Mouse (Mus musculus) layer of hippocampus, adult 11-12 months (tissue): ENCODE measurements at regions not wholly inside any gene's neighbourhood (a gene's known extent, or its start where the extent isn't known, plus 50 kb on each side); places are given as distances from the start of the nearest gene placed in this dataset.
A peak's percentile ranks its signal among the peaks of the same experiment; 100 is the strongest.

Experiments
- DNase-seq: peaks from one replicate; pipeline ENCODE4 v3.0.0; 2022; ENCODE audit warnings: low spot score

- no peak for DNase-seq
Observed at GRCm38 (mm10) chr19:14191820-14192219, 278.5 kb downstream of the Olfr1505 start.

DNA sequence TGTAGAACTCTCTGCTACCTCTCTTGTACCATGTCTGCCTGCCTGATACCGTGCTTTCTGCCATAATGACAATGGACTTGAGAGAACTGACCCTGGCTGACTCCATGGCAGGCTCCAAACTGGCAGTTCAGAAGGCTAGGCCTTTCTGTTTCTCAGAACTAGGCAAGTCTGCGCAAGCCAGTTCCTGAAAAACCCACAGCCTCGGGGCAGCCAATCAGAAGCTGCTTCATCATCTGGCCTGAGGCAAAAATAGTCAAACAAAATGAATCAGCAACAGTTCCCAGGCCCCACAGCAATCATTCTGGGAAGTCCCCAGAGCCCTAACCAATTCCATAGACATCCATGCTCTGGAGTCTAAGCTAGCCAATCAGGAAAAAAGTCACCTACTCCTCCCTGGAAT is 284.5 kb downstream of the Olfr1505 start:
- DNase-seq, result no peak

- DNase-seq, result no peak
Observed at GRCm38 (mm10) chr19:14220507-14220909, 307.2 kb downstream of the Olfr1505 start.

DNA sequence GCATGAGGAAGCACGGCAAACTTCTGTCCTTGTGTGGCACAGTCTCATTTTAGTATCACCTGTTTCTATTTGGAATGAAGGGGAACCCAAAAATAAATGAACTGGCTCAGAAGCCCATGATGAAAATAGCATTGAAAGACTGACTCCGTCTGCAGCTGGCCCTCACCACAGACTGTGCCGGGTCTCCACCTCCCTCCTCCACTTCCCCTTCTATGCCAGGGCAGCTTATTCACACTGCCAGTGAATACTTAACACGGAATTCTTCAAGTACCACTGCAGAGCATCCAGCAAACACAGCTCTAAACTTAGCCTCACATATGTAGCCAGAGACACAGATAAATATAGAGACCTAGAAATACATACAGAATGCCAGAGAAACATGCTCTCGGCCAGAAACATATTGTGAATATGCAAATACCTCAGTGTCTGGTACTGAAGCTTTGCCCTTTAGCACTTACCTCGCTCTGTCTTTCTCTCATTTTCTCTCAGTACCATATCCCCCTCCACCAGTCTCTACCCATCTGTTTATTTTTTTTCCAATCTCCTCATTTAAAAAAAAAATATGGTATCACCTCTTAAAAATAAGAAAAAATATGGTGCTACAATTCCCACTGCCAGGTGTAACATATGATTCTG is 311.8 kb downstream of the Olfr1505 start:
- DNase-seq, result peak; percentile 24

DNA sequence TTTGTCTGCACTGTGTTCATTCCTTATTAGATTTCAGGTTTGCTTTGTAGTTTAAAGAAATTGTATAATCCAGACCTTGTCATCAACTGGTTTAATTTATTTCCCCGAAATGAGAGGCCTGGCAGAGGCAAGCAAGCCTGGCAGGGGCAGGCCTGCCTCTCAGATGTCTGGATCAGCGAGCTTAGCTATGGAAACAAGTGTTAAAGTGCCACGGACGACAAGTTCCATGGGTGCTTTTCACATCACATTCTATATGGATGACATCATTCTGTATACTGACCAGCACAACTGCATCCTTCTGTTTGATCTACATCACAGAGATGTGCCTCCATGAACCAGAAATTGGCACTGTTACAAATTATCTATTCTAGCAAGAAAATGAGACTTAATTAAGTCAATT is 312.5 kb downstream of the Olfr1505 start:
- no peak for DNase-seq

GRCm38 (mm10) chr19:14226521-14226920 is 313.2 kb downstream of the Olfr1505 start:
- DNase-seq, result no peak

GRCm38 (mm10) chr19:14243565-14243964 is 330.2 kb downstream of the Olfr1505 start:
- no peak for DNase-seq

DNA sequence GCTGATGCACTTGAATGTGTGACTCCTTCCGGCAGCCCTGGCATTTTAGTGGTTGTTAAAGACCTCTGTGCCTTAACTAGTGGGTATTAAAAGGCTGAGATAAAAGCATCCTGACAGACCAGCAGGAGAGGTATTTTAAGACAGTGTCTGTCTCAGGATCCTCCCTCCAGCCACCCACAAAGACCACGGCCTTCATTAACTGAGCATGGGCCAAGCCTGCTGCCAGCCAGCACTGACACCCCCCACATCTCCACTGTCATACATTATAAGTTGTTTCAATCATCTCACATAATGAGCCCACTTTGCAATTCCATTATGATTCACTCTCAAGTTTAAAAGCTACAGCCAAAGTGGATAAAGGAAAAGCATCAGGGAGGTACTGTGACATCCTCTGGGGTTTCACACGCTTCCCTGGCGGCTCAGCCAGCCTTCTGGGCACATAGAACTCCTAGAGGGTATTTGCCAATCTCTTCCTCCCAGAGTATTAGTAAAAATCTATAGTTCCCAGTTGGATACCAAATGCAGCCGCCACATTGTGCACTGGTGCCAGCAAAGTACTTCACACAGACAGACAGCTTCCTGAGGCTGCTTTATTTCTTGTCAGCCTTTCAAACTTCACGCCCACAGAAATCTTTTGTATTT is 333.8 kb downstream of the Olfr1505 start:
- DNase-seq, result no peak

GRCm38 (mm10) chr19:14247979-14248378 is 334.6 kb downstream of the Olfr1505 start:
- no peak for DNase-seq

- DNase-seq, result no peak
Observed at GRCm38 (mm10) chr19:14258621-14259051, 339.2 kb downstream of the Tle4 start.

DNA sequence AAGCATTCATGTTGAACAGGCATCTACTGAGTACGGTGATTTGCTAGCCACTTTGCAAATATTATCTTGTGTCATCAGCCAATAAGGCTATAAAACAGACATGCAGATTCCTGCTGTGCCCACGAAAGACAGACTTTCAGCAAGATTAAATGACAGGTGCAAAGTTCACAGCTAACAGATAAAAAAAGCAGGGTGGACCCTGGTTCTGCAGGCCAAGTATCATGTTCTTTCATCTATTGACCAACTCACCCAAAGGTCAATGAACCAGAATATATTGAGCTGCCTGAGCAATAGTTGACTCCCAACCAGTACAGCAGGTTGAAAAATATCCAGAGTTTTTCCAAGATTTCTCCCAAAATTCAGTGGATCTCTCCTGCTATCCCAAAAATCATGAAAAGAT is 338.6 kb downstream of the Tle4 start:
- no peak for DNase-seq

GRCm38 (mm10) chr19:14289331-14289737 is 308.5 kb downstream of the Tle4 start:
- peak; percentile 12 for DNase-seq

DNA sequence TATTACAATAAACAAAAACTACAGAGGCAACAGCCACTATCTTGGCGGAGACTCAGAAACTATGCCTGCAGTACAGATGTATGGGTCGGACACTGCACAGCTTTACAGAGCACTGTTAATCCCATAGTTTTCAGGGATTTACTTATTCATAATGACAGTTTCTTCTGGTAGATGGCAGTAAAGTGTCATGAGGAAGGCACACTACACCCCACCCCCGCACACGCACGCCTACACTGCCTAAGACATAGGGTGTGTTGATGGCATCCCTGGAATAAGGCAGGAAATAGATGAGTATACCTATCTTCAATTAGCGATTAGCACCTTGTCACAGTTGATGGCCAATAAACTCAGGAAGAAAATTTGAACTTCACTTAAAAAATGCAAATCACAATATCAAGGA is 306.9 kb downstream of the Tle4 start:
- peak; percentile 9 for DNase-seq

DNA sequence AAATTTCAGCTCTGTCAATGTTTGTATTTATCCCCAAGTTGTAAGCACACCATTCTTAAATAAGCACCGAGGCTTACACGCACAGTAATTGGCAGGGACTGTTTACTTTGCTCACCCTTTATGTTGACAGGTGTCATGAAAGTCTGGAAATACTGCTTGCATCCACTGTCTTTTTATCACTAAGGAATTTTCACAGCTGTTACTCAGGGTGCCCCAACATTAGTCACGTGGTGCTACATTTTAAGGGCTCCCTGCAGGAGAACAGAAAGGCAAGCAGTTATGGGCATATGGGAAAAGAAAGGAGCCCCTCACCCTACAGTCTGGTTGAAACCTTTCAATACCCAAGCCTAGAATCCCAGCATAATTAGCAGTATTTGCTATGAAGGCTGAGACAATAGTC is 304.7 kb downstream of the Tle4 start:
- DNase-seq, result no peak

DNA sequence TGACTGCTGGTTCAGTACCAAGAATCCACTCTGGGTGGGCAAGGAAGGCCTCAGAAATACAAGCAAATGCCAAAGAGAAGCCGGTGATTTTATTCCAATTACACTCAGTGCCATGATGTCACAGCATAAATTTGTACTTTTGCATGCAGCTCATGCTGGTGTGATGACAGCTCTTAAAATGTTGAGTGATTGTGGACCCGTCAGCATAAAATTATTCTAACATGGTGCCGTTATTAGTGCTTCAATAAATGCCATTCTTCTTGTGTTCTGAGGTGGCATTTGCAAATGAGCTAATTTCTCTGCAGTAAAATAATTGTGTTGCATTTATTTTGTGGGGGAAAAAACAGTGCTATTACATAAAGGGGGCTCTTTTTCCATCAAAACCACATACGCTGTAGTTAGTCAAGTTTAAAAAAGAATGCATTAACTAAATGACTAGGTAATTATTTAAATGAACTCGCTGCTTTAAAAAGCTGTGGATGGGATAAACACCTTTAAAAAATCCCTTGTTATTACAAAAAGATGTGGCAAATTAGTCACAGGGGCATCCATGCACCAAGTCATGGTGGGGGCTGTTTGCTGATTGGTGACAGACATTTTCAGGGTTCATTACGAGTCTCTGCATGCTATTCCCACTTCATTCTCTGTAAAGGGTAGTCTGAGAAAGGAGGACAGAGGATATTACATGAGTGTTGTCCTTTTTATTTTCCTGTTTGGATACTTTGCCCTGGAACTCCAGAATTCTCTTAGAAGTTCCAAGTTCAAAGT is 296.5 kb downstream of the Tle4 start:
- DNase-seq, result no peak

DNA sequence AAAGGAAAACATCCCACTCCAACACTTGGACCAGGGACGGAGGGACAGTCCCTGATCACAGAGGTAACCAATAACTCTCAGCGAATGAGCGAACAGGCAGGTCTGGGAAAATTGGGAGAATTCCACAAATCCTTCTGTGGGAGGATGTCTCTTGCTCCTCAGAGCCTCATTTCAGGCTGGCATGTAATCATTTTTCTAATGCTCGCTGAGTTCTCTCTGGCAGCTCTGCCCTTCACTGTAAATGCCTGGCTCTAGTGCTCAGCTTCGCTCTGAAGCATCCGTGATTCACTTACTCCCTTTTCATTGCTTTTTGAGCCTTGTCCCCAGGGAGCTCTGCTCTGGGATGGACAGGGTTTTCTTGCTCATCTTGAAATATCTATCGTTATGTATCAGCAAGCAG is 283.6 kb downstream of the Tle4 start:
- no peak for DNase-seq

- DNase-seq, result no peak
Observed at GRCm38 (mm10) chr19:14319677-14320191, 278.1 kb downstream of the Tle4 start.

DNA sequence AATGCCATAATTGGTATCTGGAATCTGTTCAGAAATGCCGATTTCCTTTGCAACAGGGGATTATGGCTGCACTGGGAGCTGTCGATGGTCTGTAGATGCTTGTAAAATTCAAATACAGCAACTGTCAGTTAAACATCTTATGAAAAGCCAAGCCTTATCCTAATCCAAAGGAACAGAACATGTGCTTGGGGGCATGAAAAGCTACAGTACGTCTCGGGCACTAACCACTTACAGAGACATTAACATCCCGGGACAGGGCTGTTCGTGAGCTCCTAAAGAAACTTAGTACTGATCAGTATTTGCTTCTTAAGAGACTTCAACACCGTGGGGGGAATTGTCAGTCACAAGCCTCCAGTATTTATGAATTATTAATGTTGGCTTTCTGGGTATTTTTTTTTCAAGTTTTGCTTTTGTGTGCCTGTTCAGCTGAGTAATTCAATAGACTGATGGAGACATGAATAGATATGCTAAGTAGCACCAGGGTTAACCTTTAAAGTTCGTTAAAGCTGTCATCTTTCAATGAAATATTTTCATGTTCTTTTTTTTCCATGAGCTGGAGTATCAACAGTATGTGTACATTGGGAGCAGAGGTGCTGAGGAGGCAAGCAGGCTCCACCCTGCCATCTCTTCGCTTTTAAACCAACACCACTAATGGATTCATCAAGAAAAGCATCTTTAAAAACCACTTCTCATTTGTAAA is 272.3 kb downstream of the Tle4 start:
- no peak for DNase-seq

- DNase-seq, result no peak
Observed at GRCm38 (mm10) chr19:14333041-14334012, 264.5 kb downstream of the Tle4 start.

DNA sequence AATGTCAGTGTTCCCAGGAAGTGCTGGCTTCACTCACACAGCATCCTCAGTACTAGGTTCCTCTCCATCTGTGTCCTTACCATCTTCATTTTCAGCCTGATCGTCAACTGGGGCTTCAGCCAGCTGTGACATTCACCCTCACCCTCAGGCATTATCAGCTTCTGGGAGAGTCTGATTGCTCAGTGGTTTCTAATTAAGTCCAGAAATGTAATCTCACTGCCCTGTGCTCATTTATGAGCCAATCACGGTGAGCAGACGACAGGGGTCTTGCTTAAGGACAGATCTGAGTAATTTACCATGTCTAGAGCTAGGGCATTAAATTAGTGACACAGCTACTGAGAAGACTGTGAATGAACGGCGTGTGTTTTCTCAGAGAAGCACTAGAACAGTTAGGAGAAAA is 260.8 kb downstream of the Tle4 start:
- no peak for DNase-seq

GRCm38 (mm10) chr19:14340759-14341158 is 257.1 kb downstream of the Tle4 start:
- peak; percentile 8 for DNase-seq
